Mouse (Mus musculus) sigmoid colon, adult 10 weeks (tissue): ENCODE data around the gene Dpf1. TPM values are rescaled to one million over a fixed set of nuclear protein-coding genes. Genes with fewer than 3 reads are reported as not detected.

Experiments
- polyA plus RNA-seq: library from polyadenylated mRNA; stranded (reverse); fragments of 350-450 nt; fragmentation: Illumina TruSeq; extraction: RNeasy Lipid Tissue Mini Kit (QIAGEN cat#74804); gene quantifications from one replicate; pipeline ENCODE4 v1.2.3, GENCODE M21; 2014; ENCODE audit warnings: low read depth, low replicate concordance

Gene Dpf1
- not detected for polyA plus RNA-seq

DNA sequence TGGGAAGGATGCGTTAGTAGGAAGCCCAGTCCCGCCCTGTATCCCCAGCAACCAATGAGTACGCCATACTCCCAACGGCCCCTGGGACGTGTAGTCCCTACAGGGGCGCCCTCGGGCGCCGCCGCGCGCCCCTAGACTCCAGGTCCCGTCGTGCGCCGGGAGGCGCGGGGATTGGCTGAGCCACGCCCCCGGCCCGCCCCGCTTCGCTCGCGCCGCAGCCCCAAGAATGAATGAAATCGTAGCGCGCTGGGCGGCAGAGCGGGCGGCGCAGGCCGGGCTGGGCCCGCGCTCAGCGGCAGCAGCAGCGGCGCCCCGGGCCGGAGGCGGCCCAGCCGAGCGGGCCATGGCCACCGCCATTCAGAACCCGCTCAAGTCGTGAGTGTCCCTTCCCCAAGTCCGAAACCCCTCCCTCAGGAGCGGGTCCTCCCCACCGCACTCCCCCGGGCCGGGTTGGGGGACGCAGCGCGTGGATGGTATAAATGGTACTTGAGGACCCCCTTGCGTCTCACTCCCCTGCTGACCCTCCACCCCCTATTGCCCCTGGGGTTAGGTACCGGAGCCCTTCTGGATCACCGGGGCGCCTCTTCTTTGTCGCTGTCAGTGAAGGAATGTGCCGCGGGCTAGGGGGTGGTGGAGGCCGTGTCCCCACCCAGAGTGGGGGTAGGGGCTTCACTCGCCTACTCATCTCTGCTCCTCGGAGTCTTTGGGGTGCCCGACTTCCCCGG, at the start of gene Dpf1:
Gene Dpf1 (plus strand): TSS at position 214 of the 725 bp plus-strand sequence.

DNA sequence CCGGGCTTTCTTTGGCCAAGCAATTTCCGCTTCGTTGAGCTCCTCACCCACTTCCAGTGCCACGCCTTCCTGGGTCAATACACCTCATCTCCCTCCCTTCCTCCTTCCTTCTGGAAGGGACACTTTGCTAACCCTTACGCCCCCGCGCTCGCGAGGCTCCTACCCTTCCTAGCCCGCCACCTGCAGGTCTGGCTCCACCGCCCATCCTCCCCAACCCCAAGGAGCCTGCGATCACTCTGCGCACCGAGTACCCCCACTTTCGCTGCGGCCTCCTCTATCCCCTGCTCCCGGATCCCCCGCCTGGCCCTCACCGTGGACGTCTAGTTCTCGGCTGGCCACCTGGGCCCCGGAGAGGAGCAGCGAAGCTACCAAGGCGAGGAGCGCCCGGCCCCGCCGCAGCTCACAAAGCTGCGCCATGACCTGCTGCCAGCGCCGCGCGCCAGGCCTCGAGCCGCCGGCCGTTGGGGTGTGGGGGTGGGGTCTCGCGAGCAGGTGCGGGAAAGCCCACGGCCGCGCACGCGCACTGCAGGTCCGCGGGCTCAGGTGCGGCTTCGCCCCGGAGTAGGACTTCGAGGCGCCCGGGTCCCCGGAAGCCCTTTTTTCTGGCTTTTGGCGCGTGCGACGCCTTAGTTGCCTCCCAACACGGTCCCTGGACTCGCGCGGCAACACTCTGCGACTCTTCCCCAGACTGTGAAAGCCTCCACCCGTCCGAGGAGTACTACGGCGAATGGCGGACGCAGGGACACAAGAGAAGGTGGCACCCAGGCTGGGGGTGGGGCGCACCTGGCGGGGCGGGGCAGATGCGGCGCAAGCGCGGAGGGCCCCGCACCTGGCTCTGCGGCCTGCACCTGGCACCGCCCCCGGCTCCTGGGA, 22.3 kb upstream of the Dpf1 start, which contains the start of gene Spint2:
Gene Spint2 (minus strand): TSS at position 712 of the 873 bp plus-strand sequence.

DNA sequence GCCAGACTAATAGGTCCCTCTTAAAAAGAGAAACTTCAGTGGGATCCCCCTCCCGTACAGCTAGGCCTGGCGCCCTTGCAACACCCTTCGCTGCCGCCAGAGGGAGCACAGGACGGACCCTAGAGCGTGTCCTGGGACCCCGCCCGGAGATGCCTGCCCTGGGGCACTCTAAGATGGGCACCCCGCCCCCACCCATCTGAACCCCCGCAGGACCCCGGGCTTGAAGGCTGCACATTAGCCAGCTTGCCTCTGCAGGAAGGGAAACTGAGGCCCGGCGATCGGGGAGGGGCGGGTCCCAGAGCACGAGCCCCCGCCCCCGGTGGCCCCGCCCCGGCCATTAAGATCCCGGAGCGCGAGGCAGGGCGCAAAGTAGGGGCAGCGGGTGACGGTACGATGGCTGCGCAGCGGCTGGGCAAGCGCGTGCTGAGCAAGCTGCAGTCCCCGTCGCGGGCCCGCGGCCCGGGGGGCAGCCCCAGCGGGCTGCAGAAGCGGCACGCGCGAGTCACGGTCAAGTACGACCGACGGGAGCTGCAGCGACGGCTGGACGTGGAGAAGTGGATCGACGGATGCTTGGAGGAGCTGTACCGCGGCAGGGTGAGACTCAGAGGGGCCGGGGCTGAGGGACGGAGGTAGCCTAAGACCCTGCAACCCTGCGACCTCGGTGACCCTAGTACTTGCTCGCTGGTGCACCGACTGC, 14.7 kb upstream of the Dpf1 start, which contains the start of gene Ppp1r14a:
Gene Ppp1r14a (plus strand): TSS at position 367 of the 697 bp plus-strand sequence.

Other genes with a start within 250 kb of the Dpf1 start
- gene Ryr1, start 178.8 kb upstream of the Dpf1 start, polyA plus RNA-seq, result 0.03 TPM
- gene Rasgrp4, start 169.1 kb upstream of the Dpf1 start, polyA plus RNA-seq, result 1.1 TPM
- 19.6 TPM for gene Fam98c, start 147.7 kb upstream of the Dpf1 start, polyA plus RNA-seq
- gene Ggn, start 133.7 kb upstream of the Dpf1 start, polyA plus RNA-seq, result not detected
- 3.9 TPM for gene Spred3, start 133.5 kb upstream of the Dpf1 start, polyA plus RNA-seq
- gene Psmd8, start 123.2 kb upstream of the Dpf1 start, polyA plus RNA-seq, result 63.0 TPM
- 0.60 TPM for gene Catsperg1, start 89.9 kb upstream of the Dpf1 start, polyA plus RNA-seq
- 37.3 TPM for gene Kcnk6, start 71.4 kb upstream of the Dpf1 start, polyA plus RNA-seq
- not detected for gene Yif1b, start 65.6 kb upstream of the Dpf1 start, polyA plus RNA-seq
- 123 TPM for gene 2200002D01Rik, start 55.5 kb upstream of the Dpf1 start, polyA plus RNA-seq
- gene Spint2, start 22.0 kb upstream of the Dpf1 start, polyA plus RNA-seq, result 105 TPM
- 0.91 TPM for gene Ppp1r14a, start 14.6 kb upstream of the Dpf1 start, polyA plus RNA-seq
- 23.4 TPM for gene Sipa1l3, start 214.7 kb downstream of the Dpf1 start, polyA plus RNA-seq